Mouse (Mus musculus): Measurements from ENCODE around the gene Rad23a. TPM values are rescaled to one million over a fixed set of nuclear protein-coding genes. Genes with fewer than 3 reads are reported as not detected.
A peak's percentile ranks its signal among the peaks of the same experiment; 100 is the strongest.

Gene Rad23a
- polyA plus RNA-seq, 1 experiment from 2014 or later, result 93.1 TPM

GRCm38 (mm10) chr8:84872309-84872965, 32.0 kb upstream of the Rad23a start:
- peak overlapping the region; percentile 47; the same call in 1 of the 2 replicates for H3K27ac ChIP-seq (replicated peaks; ENCODE audit: low read depth, low read length)
- no peaks in the 10 kb centered on the region for H3K27me3 ChIP-seq (ENCODE audit: control insufficient read depth, insufficient read depth, low read length)
- peaks cover 11% of the 10 kb centered on the region; the same call in 1 of the 2 replicates for H3K36me3 ChIP-seq (ENCODE audit: control insufficient read depth, insufficient read depth, low read length)
- peak; percentile 61 for DNase-seq (ENCODE audit: low spot score)
- peaks cover 15% of the 10 kb centered on the region; the same call in 1 of the 2 replicates for H3K4me1 ChIP-seq (ENCODE audit: control insufficient read depth, insufficient read depth, low read length)
- peak; percentile 20; the same call in 1 of the 2 replicates for ATAC-seq (ENCODE audit: insufficient number of reproducible peaks, low FRiP score, low TSS enrichment, low read depth)
- no peaks in the 10 kb centered on the region for H3K9me3 ChIP-seq (ENCODE audit: control insufficient read depth, low read length)
- WGBS, result 3% methylated on average over 54 of the region's 54 CpGs
- H3K9ac ChIP-seq (ENCODE audit: low read length), result peak overlapping the region; percentile 69
- H3K4me2 ChIP-seq (ENCODE audit: low read depth, severe bottlenecking), result peak overlapping the region; percentile 91
- peak overlapping the region; percentile 39 for H3K4me3 ChIP-seq (ENCODE audit: low read depth, low read length)

- 16% methylated on average over 39 of the region's 46 CpGs for WGBS
- peak; percentile 38; the same call in 1 of the 2 replicates for ATAC-seq (ENCODE audit: insufficient number of reproducible peaks, low FRiP score, low TSS enrichment, low read depth)
- peak within 1 kb of the TSS; percentile 47; the same call in 1 of the 2 replicates for H3K27ac ChIP-seq (replicated peaks; ENCODE audit: low read depth, low read length)
Observed at GRCm38 (mm10) chr8:84871376-84872308, 31.2 kb upstream of the Rad23a start, which contains the start of gene Syce2. TSS of gene Syce2 (plus strand) at chr8:84872111.

GRCm38 (mm10) chr8:84856864-84857441, 16.5 kb upstream of the Rad23a start, which contains the start of gene Farsa:
TSS of gene Farsa (plus strand) at chr8:84856989.
- H3K9me3 ChIP-seq (ENCODE audit: control insufficient read depth, low read length), result no peaks in the 10 kb centered on the region
- H3K36me3 ChIP-seq (ENCODE audit: control insufficient read depth, insufficient read depth, low read length), result peaks cover 18% of the 10 kb centered on the region; the same call in 1 of the 2 replicates
- DNase-seq (ENCODE audit: low spot score) (peak; percentile 95), ATAC-seq (ENCODE audit: insufficient number of reproducible peaks, low FRiP score, low TSS enrichment, low read depth) (peak; percentile 82)
- H3K27ac ChIP-seq (replicated peaks; ENCODE audit: low read depth, low read length), result no peak within 1 kb of the TSS
- peak within 1 kb of the TSS; percentile 86 for H3K9ac ChIP-seq (ENCODE audit: low read length)
- H3K4me3 ChIP-seq (ENCODE audit: low read depth, low read length), result peak within 1 kb of the TSS; percentile 94
- peaks cover 9% of the 10 kb centered on the region for H3K4me1 ChIP-seq (ENCODE audit: control insufficient read depth, insufficient read depth, low read length)
- H3K27me3 ChIP-seq (ENCODE audit: control insufficient read depth, insufficient read depth, low read length), result no peaks in the 10 kb centered on the region
- 0% methylated on average over 39 of the region's 39 CpGs for WGBS
- peak within 1 kb of the TSS; percentile 88 for H3K4me2 ChIP-seq (ENCODE audit: low read depth, severe bottlenecking)

More at GRCm38 (mm10) chr8:84871376-84872308, 31.2 kb upstream of the Rad23a start, which contains the start of gene Syce2:
- Histone ChIP-seq H3K4me2 (ENCODE audit: low read depth, severe bottlenecking) (peak within 1 kb of the TSS; percentile 91), H3K4me3 (ENCODE audit: low read depth, low read length) (peak within 1 kb of the TSS; percentile 39), H3K4me1 (ENCODE audit: control insufficient read depth, insufficient read depth, low read length) (peaks cover 15% of the 10 kb centered on the region; the same call in 1 of the 2 replicates), H3K9me3 (ENCODE audit: control insufficient read depth, low read length) (no peaks in the 10 kb centered on the region), H3K27me3 (ENCODE audit: control insufficient read depth, insufficient read depth, low read length) (no peaks in the 10 kb centered on the region), H3K9ac (ENCODE audit: low read length) (peak within 1 kb of the TSS; percentile 69), H3K36me3 (ENCODE audit: control insufficient read depth, insufficient read depth, low read length) (peaks cover 14% of the 10 kb centered on the region; the same call in 1 of the 2 replicates)
- peak; percentile 83 for DNase-seq (ENCODE audit: low spot score)

GRCm38 (mm10) chr8:84856434-84856833, 16.0 kb upstream of the Rad23a start:
- DNase-seq (ENCODE audit: low spot score) (no peak), ATAC-seq (ENCODE audit: insufficient number of reproducible peaks, low FRiP score, low TSS enrichment, low read depth) (0 out of 2 replicates have a peak, but pooled peaks have one; percentile 10)
- no peak overlapping the region for H3K4me3 ChIP-seq (ENCODE audit: low read depth, low read length)
- no peak overlapping the region for H3K9ac ChIP-seq (ENCODE audit: low read length)
- H3K4me1 ChIP-seq (ENCODE audit: control insufficient read depth, insufficient read depth, low read length), result peaks cover 9% of the 10 kb centered on the region
- H3K9me3 ChIP-seq (ENCODE audit: control insufficient read depth, low read length), result no peaks in the 10 kb centered on the region
- H3K27ac ChIP-seq (replicated peaks; ENCODE audit: low read depth, low read length), result no peak overlapping the region
- no peaks in the 10 kb centered on the region for H3K27me3 ChIP-seq (ENCODE audit: control insufficient read depth, insufficient read depth, low read length)
- no peak overlapping the region for H3K4me2 ChIP-seq (ENCODE audit: low read depth, severe bottlenecking)
- H3K36me3 ChIP-seq (ENCODE audit: control insufficient read depth, insufficient read depth, low read length), result peaks cover 15% of the 10 kb centered on the region; the same call in 1 of the 2 replicates
- WGBS, result 85% methylated on average over 3 of the region's 3 CpGs

GRCm38 (mm10) chr8:84847684-84848435, 7.4 kb upstream of the Rad23a start:
- Histone ChIP-seq H3K4me1 (ENCODE audit: control insufficient read depth, insufficient read depth, low read length) (peaks cover 13% of the 10 kb centered on the region), H3K9me3 (ENCODE audit: control insufficient read depth, low read length) (no peaks in the 10 kb centered on the region), H3K27me3 (ENCODE audit: control insufficient read depth, insufficient read depth, low read length) (no peaks in the 10 kb centered on the region), H3K27ac (replicated peaks; ENCODE audit: low read depth, low read length) (peak overlapping the region; percentile 79; the same call in 1 of the 2 replicates), H3K4me3 (ENCODE audit: low read depth, low read length) (peak overlapping the region; percentile 99), H3K36me3 (ENCODE audit: control insufficient read depth, insufficient read depth, low read length) (peaks cover 25% of the 10 kb centered on the region), H3K9ac (ENCODE audit: low read length) (peak overlapping the region; percentile 74), H3K4me2 (ENCODE audit: low read depth, severe bottlenecking) (peak overlapping the region; percentile 63)
- 46% methylated on average over 6 of the region's 6 CpGs for WGBS
- no peak for ATAC-seq (ENCODE audit: insufficient number of reproducible peaks, low FRiP score, low TSS enrichment, low read depth)
- no peak for DNase-seq (ENCODE audit: low spot score)

GRCm38 (mm10) chr8:84846722-84847572, 6.5 kb upstream of the Rad23a start, which contains the start of gene Calr:
TSS of gene Calr (minus strand) at chr8:84846934.
- Histone ChIP-seq H3K36me3 (ENCODE audit: control insufficient read depth, insufficient read depth, low read length) (peaks cover 32% of the 10 kb centered on the region), H3K4me1 (ENCODE audit: control insufficient read depth, insufficient read depth, low read length) (peaks cover 15% of the 10 kb centered on the region), H3K4me3 (ENCODE audit: low read depth, low read length) (peak within 1 kb of the TSS; percentile 99), H3K27me3 (ENCODE audit: control insufficient read depth, insufficient read depth, low read length) (no peaks in the 10 kb centered on the region), H3K9me3 (ENCODE audit: control insufficient read depth, low read length) (no peaks in the 10 kb centered on the region), H3K27ac (replicated peaks; ENCODE audit: low read depth, low read length) (peak within 1 kb of the TSS; percentile 79), H3K9ac (ENCODE audit: low read length) (peak within 1 kb of the TSS; percentile 98), H3K4me2 (ENCODE audit: low read depth, severe bottlenecking) (peak within 1 kb of the TSS; percentile 75)
- DNase-seq (ENCODE audit: low spot score) (peak; percentile 100), ATAC-seq (ENCODE audit: insufficient number of reproducible peaks, low FRiP score, low TSS enrichment, low read depth) (peak; percentile 99)
- WGBS, result 1% methylated on average over 55 of the region's 55 CpGs

Data from limb, embryonic 11.5 days (tissue).